Mouse (Mus musculus) midbrain, embryonic 12.5 days (tissue): ENCODE measurements around the gene Nrip1. TPM values are rescaled to one million over a fixed set of nuclear protein-coding genes. Genes with fewer than 3 reads are reported as not detected.

Source experiments
- ATAC-seq: fragments of 200-750 bp; cut with Nextera tagmentation; 2 replicates; pipeline ENCODE4 v1.8.0; 2017; ENCODE audit warnings: low read depth, moderate TSS enrichment, moderate library complexity; ENCODE audit not compliant: low FRiP score
- H3K27ac ChIP-seq: fragments of 300-500 bp; sonication (generic); replicated peaks from 2 replicates; pipeline ENCODE4 v1.5.1; 2016; ENCODE audit warnings: mild to moderate bottlenecking
- H3K27me3 ChIP-seq: fragments of 300-500 bp; sonication (generic); 2 replicates; pipeline ENCODE4 v1.6.1; 2016; ENCODE audit warnings: mild to moderate bottlenecking
- H3K36me3 ChIP-seq: fragments of 300-500 bp; sonication (generic); 2 replicates; pipeline ENCODE4 v1.6.1; 2016
- H3K4me1 ChIP-seq: fragments of 300-500 bp; sonication (generic); 2 replicates; pipeline ENCODE4 v1.6.1; 2016
- H3K4me2 ChIP-seq: fragments of 300-500 bp; sonication (generic); replicated peaks from 2 replicates; pipeline ENCODE4 v1.6.1; 2016; ENCODE audit warnings: mild to moderate bottlenecking, moderate library complexity
- H3K4me3 ChIP-seq: fragments of 300-500 bp; sonication (generic); 2 replicates; pipeline ENCODE4 v1.5.1; 2016; ENCODE audit warnings: mild to moderate bottlenecking
- H3K9ac ChIP-seq: fragments of 300-500 bp; sonication (generic); replicated peaks from 2 replicates; pipeline ENCODE4 v1.6.1; 2016; ENCODE audit warnings: mild to moderate bottlenecking, moderate library complexity
- H3K9me3 ChIP-seq: fragments of 300-500 bp; sonication (generic); 2 replicates; pipeline ENCODE4 v1.6.1; 2016; ENCODE audit warnings: mild to moderate bottlenecking
- WGBS: fragments of 180-500 bp; shearing (Covaris S2); methylation state at CpG from one replicate; pipeline ENCODE4 v1.1.7; 2016; 5-methylcytosine and 5-hydroxymethylcytosine counted together
- polyA plus RNA-seq: library from polyadenylated mRNA; unstranded; fragments of >200 nt; fragmentation: Nextera tagmentation; extraction: Ambion mirVana; gene quantifications from 2 replicates; pipeline ENCODE4 v1.2.1, GENCODE M21; 2016

Nrip1 gene
- polyA plus RNA-seq, 1 experiment from 2014 or later, result 28.7 TPM

- Histone ChIP-seq H3K27me3 (no peaks in the 10 kb centered on the region), H3K4me2 (no peak overlapping the region), H3K27ac (no peak overlapping the region), H3K9ac (no peak overlapping the region), H3K36me3 (no peaks in the 10 kb centered on the region), H3K9me3 (no peaks in the 10 kb centered on the region), H3K4me3 (no peak overlapping the region), H3K4me1 (0 out of 2 replicates have a peak, but pooled peaks cover 5% of the 10 kb centered on the region)
- no peak for ATAC-seq
- 95% methylated on average over 12 of the region's 12 CpGs for WGBS
These were observed 16.5 kb downstream of the Nrip1 start for GRCm38 (mm10) chr16:76357155-76357554.

- no peaks in the 10 kb centered on the region for H3K36me3 ChIP-seq
- H3K9me3 ChIP-seq, result no peaks in the 10 kb centered on the region
- no peak overlapping the region for H3K4me2 ChIP-seq
- no peaks in the 10 kb centered on the region for H3K27me3 ChIP-seq
- no peak for ATAC-seq
- no peak overlapping the region for H3K4me3 ChIP-seq
- 96% methylated on average over 14 of the region's 14 CpGs for WGBS
- no peak overlapping the region for H3K27ac ChIP-seq
- no peak overlapping the region for H3K9ac ChIP-seq
- H3K4me1 ChIP-seq, result 0 out of 2 replicates have a peak, but pooled peaks cover 5% of the 10 kb centered on the region
These were observed 17.6 kb downstream of the Nrip1 start for GRCm38 (mm10) chr16:76355947-76356550.

GRCm38 (mm10) chr16:76355267-76355666 lies 18.4 kb downstream of the Nrip1 start:
- Histone ChIP-seq H3K9ac (no peak overlapping the region), H3K4me2 (no peak overlapping the region), H3K4me3 (no peak overlapping the region), H3K27me3 (no peaks in the 10 kb centered on the region), H3K9me3 (no peaks in the 10 kb centered on the region), H3K4me1 (0 out of 2 replicates have a peak, but pooled peaks cover 5% of the 10 kb centered on the region), H3K36me3 (no peaks in the 10 kb centered on the region), H3K27ac (no peak overlapping the region)
- WGBS, result 85% methylated on average over 5 of the region's 5 CpGs
- ATAC-seq, result no peak

- Histone ChIP-seq H3K9ac (no peak overlapping the region), H3K9me3 (no peaks in the 10 kb centered on the region), H3K4me2 (no peak overlapping the region), H3K27me3 (no peaks in the 10 kb centered on the region), H3K27ac (no peak overlapping the region), H3K4me1 (0 out of 2 replicates have a peak, but pooled peaks cover 5% of the 10 kb centered on the region), H3K4me3 (no peak overlapping the region), H3K36me3 (no peaks in the 10 kb centered on the region)
- ATAC-seq, result no peak
- 87% methylated on average over 3 of the region's 3 CpGs for WGBS
These were observed 18.8 kb downstream of the Nrip1 start for GRCm38 (mm10) chr16:76354841-76355240.

- ATAC-seq, result no peak
- no peaks in the 10 kb centered on the region for H3K9me3 ChIP-seq
- H3K9ac ChIP-seq, result no peak overlapping the region
- 83% methylated on average over 7 of the region's 7 CpGs for WGBS
- 0 out of 2 replicates have a peak, but pooled peaks cover 5% of the 10 kb centered on the region for H3K4me1 ChIP-seq
- no peak overlapping the region for H3K4me2 ChIP-seq
- H3K27me3 ChIP-seq, result no peaks in the 10 kb centered on the region
- H3K4me3 ChIP-seq, result no peak overlapping the region
- no peaks in the 10 kb centered on the region for H3K36me3 ChIP-seq
- H3K27ac ChIP-seq, result no peak overlapping the region
These were observed 19.3 kb downstream of the Nrip1 start for GRCm38 (mm10) chr16:76354289-76354688.

GRCm38 (mm10) chr16:76350922-76351321 lies 22.7 kb downstream of the Nrip1 start:
- 84% methylated on average over 8 of the region's 8 CpGs for WGBS

GRCm38 (mm10) chr16:76349053-76349452 lies 24.6 kb downstream of the Nrip1 start:
- Histone ChIP-seq H3K27ac (no peak overlapping the region), H3K36me3 (peaks cover 5% of the 10 kb centered on the region), H3K4me1 (no peaks in the 10 kb centered on the region), H3K27me3 (no peaks in the 10 kb centered on the region), H3K4me2 (no peak overlapping the region), H3K9ac (no peak overlapping the region), H3K9me3 (no peaks in the 10 kb centered on the region), H3K4me3 (no peak overlapping the region)
- WGBS, result 86% methylated on average over 11 of the region's 11 CpGs
- no peak for ATAC-seq

More at GRCm38 (mm10) chr16:76350922-76351321, 22.7 kb downstream of the Nrip1 start:
- no peak overlapping the region for H3K4me3 ChIP-seq
- no peak overlapping the region for H3K27ac ChIP-seq
- H3K27me3 ChIP-seq, result no peaks in the 10 kb centered on the region
- no peaks in the 10 kb centered on the region for H3K9me3 ChIP-seq
- no peak overlapping the region for H3K9ac ChIP-seq
- H3K36me3 ChIP-seq, result no peaks in the 10 kb centered on the region
- H3K4me2 ChIP-seq, result no peak overlapping the region
- ATAC-seq, result no peak
- no peaks in the 10 kb centered on the region for H3K4me1 ChIP-seq

GRCm38 (mm10) chr16:76347719-76348421 lies 25.8 kb downstream of the Nrip1 start:
- Histone ChIP-seq H3K4me1 (no peaks in the 10 kb centered on the region), H3K27me3 (no peaks in the 10 kb centered on the region), H3K4me2 (no peak overlapping the region), H3K9ac (no peak overlapping the region), H3K4me3 (no peak overlapping the region), H3K9me3 (no peaks in the 10 kb centered on the region), H3K36me3 (peaks cover 8% of the 10 kb centered on the region), H3K27ac (no peak overlapping the region)
- no peak for ATAC-seq
- WGBS, result 81% methylated on average over 13 of the region's 13 CpGs

GRCm38 (mm10) chr16:76346371-76346770 lies 27.3 kb downstream of the Nrip1 start:
- WGBS, result 94% methylated on average over 7 of the region's 7 CpGs
- ATAC-seq, result no peak
- Histone ChIP-seq H3K9ac (no peak overlapping the region), H3K9me3 (no peaks in the 10 kb centered on the region), H3K27me3 (no peaks in the 10 kb centered on the region), H3K27ac (no peak overlapping the region), H3K4me1 (no peaks in the 10 kb centered on the region), H3K36me3 (peaks cover 8% of the 10 kb centered on the region), H3K4me2 (no peak overlapping the region), H3K4me3 (no peak overlapping the region)

- H3K4me1 ChIP-seq, result no peaks in the 10 kb centered on the region
These were observed 28.8 kb downstream of the Nrip1 start for GRCm38 (mm10) chr16:76344761-76345368.

GRCm38 (mm10) chr16:76344030-76344429 lies 29.6 kb downstream of the Nrip1 start:
- H3K4me1 ChIP-seq, result no peaks in the 10 kb centered on the region
- no peak for ATAC-seq

More at GRCm38 (mm10) chr16:76344761-76345368, 28.8 kb downstream of the Nrip1 start:
- H3K27ac ChIP-seq, result no peak overlapping the region
- no peak overlapping the region for H3K4me3 ChIP-seq
- no peak overlapping the region for H3K4me2 ChIP-seq
- H3K9ac ChIP-seq, result no peak overlapping the region
- H3K27me3 ChIP-seq, result no peaks in the 10 kb centered on the region
- H3K36me3 ChIP-seq, result peaks cover 8% of the 10 kb centered on the region
- WGBS, result 92% methylated on average over 3 of the region's 3 CpGs
- ATAC-seq, result no peak
- no peaks in the 10 kb centered on the region for H3K9me3 ChIP-seq

GRCm38 (mm10) chr16:76341636-76342035 lies 32.0 kb downstream of the Nrip1 start:
- H3K4me2 ChIP-seq, result no peak overlapping the region
- no peaks in the 10 kb centered on the region for H3K27me3 ChIP-seq
- H3K36me3 ChIP-seq, result peaks cover 13% of the 10 kb centered on the region
- no peak overlapping the region for H3K27ac ChIP-seq
- no peak overlapping the region for H3K9ac ChIP-seq
- H3K9me3 ChIP-seq, result no peaks in the 10 kb centered on the region
- H3K4me1 ChIP-seq, result no peaks in the 10 kb centered on the region
- no peak for ATAC-seq
- no peak overlapping the region for H3K4me3 ChIP-seq
- WGBS, result 92% methylated on average over 8 of the region's 8 CpGs

More at GRCm38 (mm10) chr16:76344030-76344429, 29.6 kb downstream of the Nrip1 start:
- no peak overlapping the region for H3K4me3 ChIP-seq
- WGBS, result 98% methylated on average over 2 of the region's 2 CpGs
- H3K27me3 ChIP-seq, result no peaks in the 10 kb centered on the region
- no peak overlapping the region for H3K9ac ChIP-seq
- peaks cover 8% of the 10 kb centered on the region for H3K36me3 ChIP-seq
- no peak overlapping the region for H3K4me2 ChIP-seq
- H3K27ac ChIP-seq, result no peak overlapping the region
- H3K9me3 ChIP-seq, result no peaks in the 10 kb centered on the region
